Mouse (Mus musculus) cerebellum, adult 2 months (tissue): ENCODE data around the gene Cyp2t4.

Experiments used
- CTCF ChIP-seq: fragments of 200-500 bp; IDR thresholded peaks from 2 replicates; pipeline ENCODE4 v1.5.1; 2011; ENCODE audit warnings: low read depth, mild to moderate bottlenecking, control low read depth, low read length, moderate library complexity, borderline replicate concordance; ENCODE audit not compliant: insufficient read depth
- POLR2A ChIP-seq: fragments of 200-500 bp; IDR thresholded peaks from 2 replicates; pipeline ENCODE4 v1.6.1; 2011; ENCODE audit warnings: low read length, control low read depth, borderline replicate concordance; ENCODE audit not compliant: insufficient read depth

DNA sequence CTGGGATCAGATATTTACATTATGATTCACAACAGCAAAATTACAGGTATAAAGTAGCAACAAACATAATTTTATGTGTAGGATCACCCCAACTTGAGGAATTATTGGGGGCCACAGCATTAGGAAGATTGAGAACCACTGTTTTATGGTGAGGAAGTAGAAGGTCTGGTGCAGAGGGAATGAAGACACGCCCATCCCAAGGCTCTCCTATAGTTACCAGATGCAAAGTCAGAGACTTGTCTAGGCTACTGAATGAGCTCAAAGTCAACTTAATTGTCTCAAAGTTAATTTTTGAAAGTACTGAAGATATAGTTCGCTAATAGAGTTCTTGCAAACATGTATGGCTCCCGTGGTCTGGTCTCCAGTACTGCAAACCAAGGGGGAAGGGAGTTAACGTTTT is 19.8 kb upstream of the Cyp2t4 start:
- TF ChIP-seq CTCF = no peak
- no peak for TF ChIP-seq POLR2A
